Mouse (Mus musculus) cortical plate, adult 2 months (tissue): ENCODE data around the gene Lenep.
"Not testable (repeated sequence)": the region's sequence is repeated elsewhere in the genome, so short reads cannot be mapped to it uniquely, and the experiment has no call there.

ENCODE experiments used
- CTCF ChIP-seq: fragments of 200-500 bp; IDR thresholded peaks from 2 replicates; pipeline ENCODE4 v1.5.1; 2011; ENCODE audit warnings: mild to moderate bottlenecking, control low read depth, low read length; ENCODE audit not compliant: insufficient read depth; ENCODE audit errors: extremely low read depth
- POLR2A ChIP-seq: fragments of 200-500 bp; IDR thresholded peaks from 2 replicates; pipeline ENCODE4 v1.6.1; 2011; ENCODE audit warnings: mild to moderate bottlenecking, low read length, control low read depth; ENCODE audit not compliant: insufficient read depth; ENCODE audit errors: extremely low read depth

DNA sequence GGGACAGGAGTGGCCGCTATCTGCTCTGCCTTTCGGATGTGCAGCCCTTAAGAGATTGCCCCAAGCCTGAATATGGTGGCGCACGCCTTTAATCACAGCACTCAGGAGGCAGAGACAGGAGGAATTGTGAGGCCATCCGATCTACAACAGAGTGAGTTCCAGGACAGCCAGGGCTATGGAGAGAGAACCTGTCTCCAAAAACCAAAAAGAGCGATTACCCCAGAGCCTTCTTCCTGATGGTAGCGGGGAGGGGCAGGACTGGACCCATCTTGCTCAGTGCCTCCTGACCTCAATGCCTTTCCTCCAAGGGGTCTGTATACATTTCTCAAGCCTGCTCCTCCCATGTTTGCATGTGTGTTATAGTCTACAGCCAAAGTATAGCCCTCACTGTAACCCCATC lies 26.4 kb upstream of the Lenep start:
- TF ChIP-seq CTCF, POLR2A: not testable (repeated sequence)
